Mouse (Mus musculus) neural tube, embryonic 15.5 days (tissue): Measurements from ENCODE around the gene Lmna. TPM values are rescaled to one million over a fixed set of nuclear protein-coding genes. Genes with fewer than 3 reads are reported as not detected.

Experiments
- ATAC-seq: fragments of 200-750 bp; cut with Nextera tagmentation; 2 replicates; pipeline ENCODE4 v1.8.0; 2017; ENCODE audit warnings: mild to moderate bottlenecking, moderate TSS enrichment, moderate library complexity; ENCODE audit not compliant: low FRiP score
- H3K27ac ChIP-seq: fragments of 300-500 bp; sonication (generic); replicated peaks from 2 replicates; pipeline ENCODE4 v1.5.1; 2015; ENCODE audit warnings: mild to moderate bottlenecking, inconsistent platforms
- H3K27me3 ChIP-seq: fragments of 300-500 bp; sonication (generic); replicated peaks from 2 replicates; pipeline ENCODE4 v1.6.1; 2015; ENCODE audit warnings: inconsistent platforms
- H3K36me3 ChIP-seq: fragments of 300-500 bp; sonication (generic); 2 replicates; pipeline ENCODE4 v1.6.1; 2015; ENCODE audit warnings: inconsistent platforms
- H3K4me1 ChIP-seq: fragments of 300-500 bp; sonication (generic); 2 replicates; pipeline ENCODE4 v1.6.1; 2015; ENCODE audit warnings: inconsistent platforms
- H3K4me2 ChIP-seq: fragments of 300-500 bp; sonication (generic); 2 replicates; pipeline ENCODE4 v1.6.1; 2015; ENCODE audit warnings: inconsistent platforms, mild to moderate bottlenecking, moderate library complexity
- H3K4me3 ChIP-seq: fragments of 300-500 bp; sonication (generic); replicated peaks from 2 replicates; pipeline ENCODE4 v1.5.1; 2015; ENCODE audit warnings: mild to moderate bottlenecking, inconsistent platforms
- H3K9ac ChIP-seq: fragments of 300-500 bp; sonication (generic); replicated peaks from 2 replicates; pipeline ENCODE4 v1.6.1; 2015; ENCODE audit warnings: mild to moderate bottlenecking, inconsistent platforms
- H3K9me3 ChIP-seq: fragments of 300-500 bp; sonication (generic); replicated peaks from 2 replicates; pipeline ENCODE4 v1.6.1; 2016; ENCODE audit warnings: inconsistent platforms
- WGBS: fragments of 180-500 bp; shearing (Covaris S2); methylation state at CpG from one replicate; pipeline ENCODE4 v1.1.7; 2015; ENCODE audit warnings: mixed read lengths; 5-methylcytosine and 5-hydroxymethylcytosine counted together
- polyA plus RNA-seq: library from polyadenylated mRNA; unstranded; fragments of >200 nt; fragmentation: Nextera tagmentation; extraction: Ambion mirVana; gene quantifications from 2 replicates; pipeline ENCODE4 v1.2.1, GENCODE M21; 2015

Lmna gene
- polyA plus RNA-seq, 1 experiment from 2014 or later: 70.3 TPM

- Histone ChIP-seq H3K4me2 (peak overlapping the region; percentile 65; the same call in 1 of the 2 replicates), H3K4me3 (no peak overlapping the region), H3K27me3 (no peaks in the 10 kb centered on the region), H3K36me3 (no peaks in the 10 kb centered on the region), H3K27ac (0 out of 2 replicates have a peak overlapping the region, but pooled peaks have one; percentile 45), H3K9me3 (no peaks in the 10 kb centered on the region), H3K4me1 (peaks cover 37% of the 10 kb centered on the region), H3K9ac (no peak overlapping the region)
- 76% methylated on average over 11 of the region's 11 CpGs for WGBS
- no peak for ATAC-seq
Measured at GRCm38 (mm10) chr3:88493706-88494582, 15.8 kb downstream of the Lmna start.

DNA sequence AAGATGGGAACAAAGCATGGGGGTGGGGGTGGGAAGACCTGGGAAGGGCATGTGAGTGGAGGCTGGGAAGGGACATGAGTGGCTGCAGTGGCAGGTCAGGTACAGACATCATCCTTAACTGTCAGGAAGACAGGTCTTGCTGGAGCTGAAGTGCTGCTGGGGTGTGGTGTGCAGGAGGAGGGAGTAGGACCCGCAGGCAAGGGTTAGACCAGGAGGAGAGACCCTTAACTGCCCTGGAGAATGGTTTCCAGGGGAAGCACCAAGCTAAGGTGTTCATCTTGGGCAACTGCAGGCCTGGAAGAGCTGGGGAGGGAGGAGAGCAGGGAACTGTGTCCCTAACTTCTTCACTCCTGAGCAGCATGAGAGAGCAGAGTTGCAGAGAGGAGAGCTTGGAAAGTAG lies 22.4 kb downstream of the Lmna start:
- ATAC-seq: no peak
- WGBS: 73% methylated on average over 1 of the region's 1 CpGs
- H3K27me3 ChIP-seq: peaks cover 56% of the 10 kb centered on the region

DNA sequence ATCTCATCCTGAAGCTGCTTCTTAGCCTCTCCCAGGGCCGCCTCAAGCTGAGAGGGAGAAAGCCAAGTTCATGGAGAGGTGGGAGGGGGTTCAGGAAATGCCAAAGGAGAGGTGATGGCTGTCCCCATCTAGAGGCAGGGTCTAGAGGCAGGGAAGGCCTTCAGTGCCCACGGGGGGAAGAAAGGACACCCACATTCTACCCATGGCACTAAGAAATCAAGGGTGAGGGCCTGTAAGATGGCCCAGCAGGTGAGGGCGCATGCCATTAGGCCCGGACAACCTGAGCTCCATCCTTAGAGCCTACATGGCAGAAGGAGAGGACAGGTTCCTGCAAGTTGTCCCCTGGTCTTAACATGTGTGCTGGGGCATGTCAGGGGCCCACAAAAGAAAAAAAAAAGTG lies 22.9 kb downstream of the Lmna start:
- ATAC-seq: no peak
- no peak overlapping the region for H3K4me3 ChIP-seq
- no peak overlapping the region for H3K4me2 ChIP-seq
- peaks cover 61% of the 10 kb centered on the region for H3K27me3 ChIP-seq
- H3K9ac ChIP-seq: no peak overlapping the region
- peaks cover 39% of the 10 kb centered on the region for H3K36me3 ChIP-seq
- WGBS: 79% methylated on average over 4 of the region's 4 CpGs
- H3K27ac ChIP-seq: no peak overlapping the region
- peaks cover 17% of the 10 kb centered on the region for H3K4me1 ChIP-seq
- H3K9me3 ChIP-seq: no peaks in the 10 kb centered on the region

More for the DNA sequence above, 22.4 kb downstream of the Lmna start:
- Histone ChIP-seq H3K4me3 (no peak overlapping the region), H3K4me2 (no peak overlapping the region), H3K4me1 (peaks cover 14% of the 10 kb centered on the region), H3K9me3 (no peaks in the 10 kb centered on the region), H3K36me3 (peaks cover 39% of the 10 kb centered on the region), H3K27ac (no peak overlapping the region), H3K9ac (no peak overlapping the region)

DNA sequence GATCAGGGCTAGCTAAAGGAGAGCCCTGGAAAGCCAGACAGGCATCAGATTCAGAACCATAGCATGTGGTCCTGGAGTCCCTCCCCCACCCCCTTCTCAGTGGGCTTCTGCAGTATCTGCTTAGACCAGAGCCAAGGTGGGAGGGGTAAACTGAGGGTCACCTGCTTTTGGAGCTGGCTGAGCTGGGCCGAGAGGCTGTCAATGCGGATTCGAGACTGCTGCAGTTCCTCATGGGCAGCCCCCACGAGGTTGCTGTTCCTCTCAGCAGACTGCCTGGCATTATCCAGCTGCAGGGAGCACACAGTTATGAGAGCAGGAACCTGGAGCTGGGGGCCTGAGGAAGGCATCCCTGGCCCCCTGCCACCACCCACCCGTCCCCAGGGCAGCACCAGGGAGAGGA lies 23.7 kb downstream of the Lmna start:
- 64% methylated on average over 5 of the region's 5 CpGs for WGBS
- Histone ChIP-seq H3K36me3 (peaks cover 39% of the 10 kb centered on the region), H3K27ac (no peak overlapping the region), H3K27me3 (peaks cover 62% of the 10 kb centered on the region), H3K4me1 (peaks cover 18% of the 10 kb centered on the region), H3K4me2 (no peak overlapping the region), H3K9me3 (no peaks in the 10 kb centered on the region), H3K9ac (no peak overlapping the region), H3K4me3 (no peak overlapping the region)
- no peak for ATAC-seq

- H3K4me2 ChIP-seq: peak overlapping the region; percentile 23
- H3K9ac ChIP-seq: no peak overlapping the region
- H3K9me3 ChIP-seq: no peaks in the 10 kb centered on the region
- WGBS: 18% methylated on average over 39 of the region's 39 CpGs
- peaks cover 17% of the 10 kb centered on the region for H3K4me1 ChIP-seq
- peaks cover 39% of the 10 kb centered on the region for H3K36me3 ChIP-seq
- H3K27me3 ChIP-seq: peaks cover 62% of the 10 kb centered on the region
- no peak for ATAC-seq
- no peak overlapping the region for H3K27ac ChIP-seq
- H3K4me3 ChIP-seq: no peak overlapping the region
Measured at GRCm38 (mm10) chr3:88484597-88485316, 25.0 kb downstream of the Lmna start.

DNA sequence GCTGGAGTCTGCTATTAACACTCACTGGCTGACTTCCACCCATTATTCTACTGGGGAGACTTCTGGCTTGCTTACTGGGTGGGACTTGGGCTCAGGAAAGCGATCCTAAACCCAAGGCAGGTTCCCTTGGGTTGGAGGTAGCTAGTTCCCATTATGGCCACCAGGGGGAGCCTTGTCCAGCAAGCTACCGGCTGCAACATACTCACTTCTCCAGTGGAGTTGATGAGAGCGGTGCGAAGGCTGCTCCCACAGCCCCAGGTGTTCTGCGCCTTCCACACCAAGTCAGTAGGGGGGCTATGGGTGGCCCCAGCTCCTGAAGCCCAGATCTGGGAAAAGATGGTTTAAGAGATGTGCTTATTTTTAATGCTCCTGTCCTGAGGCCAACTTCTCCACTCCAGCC lies 26.1 kb downstream of the Lmna start:
- ATAC-seq: peak; percentile 69; the same call in 1 of the 2 replicates
- peaks cover 39% of the 10 kb centered on the region for H3K36me3 ChIP-seq
- H3K27me3 ChIP-seq: peaks cover 62% of the 10 kb centered on the region
- no peak overlapping the region for H3K4me3 ChIP-seq
- 6% methylated on average over 5 of the region's 5 CpGs for WGBS
- peaks cover 15% of the 10 kb centered on the region for H3K4me1 ChIP-seq
- H3K9ac ChIP-seq: no peak overlapping the region
- H3K4me2 ChIP-seq: no peak overlapping the region
- no peaks in the 10 kb centered on the region for H3K9me3 ChIP-seq
- H3K27ac ChIP-seq: no peak overlapping the region

- Histone ChIP-seq H3K4me3 (no peak overlapping the region), H3K9ac (no peak overlapping the region), H3K9me3 (no peaks in the 10 kb centered on the region), H3K36me3 (peaks cover 39% of the 10 kb centered on the region), H3K27ac (no peak overlapping the region), H3K4me1 (peaks cover 14% of the 10 kb centered on the region), H3K4me2 (no peak overlapping the region), H3K27me3 (peaks cover 62% of the 10 kb centered on the region)
- 78% methylated on average over 8 of the region's 8 CpGs for WGBS
- peak; percentile 23; the same call in 1 of the 2 replicates for ATAC-seq
Measured at GRCm38 (mm10) chr3:88483141-88483540, 26.6 kb downstream of the Lmna start.

GRCm38 (mm10) chr3:88482336-88482735 lies 27.4 kb downstream of the Lmna start:
- Histone ChIP-seq H3K27me3 (peaks cover 56% of the 10 kb centered on the region), H3K4me3 (no peak overlapping the region), H3K9ac (no peak overlapping the region), H3K36me3 (peaks cover 33% of the 10 kb centered on the region), H3K4me2 (no peak overlapping the region), H3K4me1 (peaks cover 13% of the 10 kb centered on the region; the same call in 1 of the 2 replicates), H3K27ac (no peak overlapping the region), H3K9me3 (no peaks in the 10 kb centered on the region)
- no peak for ATAC-seq
- 38% methylated on average over 18 of the region's 18 CpGs for whole genome bisulfite sequencing

GRCm38 (mm10) chr3:88481372-88482040 lies 28.2 kb downstream of the Lmna start:
- Histone ChIP-seq H3K36me3 (peaks cover 25% of the 10 kb centered on the region), H3K9ac (no peak overlapping the region), H3K4me3 (no peak overlapping the region), H3K4me2 (no peak overlapping the region), H3K27me3 (peaks cover 47% of the 10 kb centered on the region), H3K27ac (no peak overlapping the region), H3K4me1 (peaks cover 13% of the 10 kb centered on the region; the same call in 1 of the 2 replicates), H3K9me3 (no peaks in the 10 kb centered on the region)
- no peak for ATAC-seq
- 42% methylated on average over 8 of the region's 8 CpGs for WGBS

GRCm38 (mm10) chr3:88480679-88481078 lies 29.1 kb downstream of the Lmna start:
- ATAC-seq: no peak
- H3K27me3 ChIP-seq: peaks cover 39% of the 10 kb centered on the region
- 89% methylated on average over 5 of the region's 5 CpGs for WGBS
- no peak overlapping the region for H3K4me3 ChIP-seq
- no peak overlapping the region for H3K9ac ChIP-seq
- H3K27ac ChIP-seq: no peak overlapping the region
- H3K9me3 ChIP-seq: no peaks in the 10 kb centered on the region
- peaks cover 16% of the 10 kb centered on the region for H3K36me3 ChIP-seq
- peaks cover 13% of the 10 kb centered on the region; the same call in 1 of the 2 replicates for H3K4me1 ChIP-seq
- H3K4me2 ChIP-seq: no peak overlapping the region

DNA sequence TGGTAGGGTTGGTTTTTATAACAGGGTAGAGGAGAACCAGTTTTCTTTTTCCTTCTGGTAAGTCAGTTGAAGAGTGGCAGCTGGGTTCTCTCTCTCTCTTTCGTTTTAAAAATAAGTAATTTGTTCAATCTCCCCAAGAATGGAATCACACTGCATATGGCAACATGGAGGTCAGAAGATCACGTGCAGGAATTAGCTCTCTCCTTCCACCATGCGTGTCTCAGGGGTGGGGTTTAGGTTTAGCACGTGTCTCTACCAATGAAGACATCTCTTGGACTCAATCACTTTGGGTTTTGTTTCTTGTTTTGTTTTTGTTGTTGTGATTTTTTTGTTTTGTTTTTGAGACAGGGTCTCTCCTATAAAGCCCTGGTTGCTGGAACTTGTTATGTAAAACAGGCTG lies 29.9 kb downstream of the Lmna start:
- peaks cover 13% of the 10 kb centered on the region; the same call in 1 of the 2 replicates for H3K4me1 ChIP-seq
- no peak overlapping the region for H3K4me3 ChIP-seq
- WGBS: 85% methylated on average over 4 of the region's 4 CpGs
- no peaks in the 10 kb centered on the region for H3K9me3 ChIP-seq
- ATAC-seq: no peak
- no peak overlapping the region for H3K9ac ChIP-seq
- no peak overlapping the region for H3K27ac ChIP-seq
- H3K27me3 ChIP-seq: peaks cover 31% of the 10 kb centered on the region
- H3K36me3 ChIP-seq: peaks cover 14% of the 10 kb centered on the region; the same call in 1 of the 2 replicates
- H3K4me2 ChIP-seq: no peak overlapping the region
